Mouse (Mus musculus) fat pad, adult 2 months (tissue): ENCODE data around the gene Ndufs2.

Source experiments
- DNase-seq: peaks from one replicate; pipeline ENCODE4 v3.0.0-alpha.2; 2011; ENCODE audit warnings: low read depth, low spot score; ENCODE audit errors: extremely low read depth

Gene Ndufs2

DNA sequence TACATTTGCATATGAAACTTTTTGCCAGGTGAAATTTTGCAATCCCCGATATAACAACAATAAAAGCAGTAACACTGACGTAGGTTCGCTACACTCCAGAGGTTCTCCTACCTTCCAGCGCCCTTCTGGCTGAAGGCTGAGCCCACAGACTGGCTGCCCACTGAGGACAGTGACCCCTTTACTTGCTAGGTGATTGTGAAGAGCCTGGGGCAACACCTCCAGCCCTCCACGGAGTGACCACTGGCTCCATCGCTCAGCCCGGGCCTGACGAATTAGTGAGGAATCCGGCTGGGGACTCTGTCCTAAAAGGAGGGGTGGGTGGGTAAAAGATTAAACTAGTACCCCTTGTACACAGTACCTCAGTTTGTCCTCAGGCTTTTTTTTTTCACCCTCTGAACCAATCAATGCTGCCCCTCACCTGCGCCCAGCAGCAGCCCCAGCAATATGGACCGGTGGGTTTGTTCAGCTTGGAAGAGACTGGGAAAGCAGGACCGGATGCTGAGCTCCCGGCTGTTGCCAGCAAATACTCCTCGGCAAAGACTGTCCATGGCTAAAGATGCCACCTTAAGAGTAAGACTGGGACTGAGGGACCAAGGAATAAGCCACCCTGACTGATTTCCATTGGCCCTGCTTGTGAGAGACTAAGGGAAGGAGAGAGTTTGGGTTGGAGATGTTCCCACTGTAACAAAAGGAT, 28.0 kb upstream of the Ndufs2 start:
- no peak for DNase-seq

DNA sequence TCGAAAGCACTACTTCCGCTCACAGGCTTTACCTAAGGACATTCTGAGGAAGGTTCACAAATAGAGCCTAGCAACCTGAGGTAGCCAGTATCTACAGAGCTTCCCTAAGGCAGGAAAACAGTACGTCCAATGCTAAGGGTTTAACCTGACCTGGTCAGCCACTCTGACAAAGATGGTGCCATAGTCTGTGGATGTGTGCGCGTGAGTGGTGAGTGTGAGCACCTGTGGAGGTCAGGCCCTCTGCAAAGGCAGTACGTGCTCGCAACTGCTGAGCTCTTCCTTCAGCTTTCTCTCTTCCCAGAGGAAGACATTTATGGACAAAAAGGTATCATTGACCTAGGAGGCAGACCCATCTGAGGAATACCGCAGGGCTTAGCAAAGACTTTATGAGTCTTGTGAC, 27.2 kb upstream of the Ndufs2 start:
- DNase-seq = no peak

DNA sequence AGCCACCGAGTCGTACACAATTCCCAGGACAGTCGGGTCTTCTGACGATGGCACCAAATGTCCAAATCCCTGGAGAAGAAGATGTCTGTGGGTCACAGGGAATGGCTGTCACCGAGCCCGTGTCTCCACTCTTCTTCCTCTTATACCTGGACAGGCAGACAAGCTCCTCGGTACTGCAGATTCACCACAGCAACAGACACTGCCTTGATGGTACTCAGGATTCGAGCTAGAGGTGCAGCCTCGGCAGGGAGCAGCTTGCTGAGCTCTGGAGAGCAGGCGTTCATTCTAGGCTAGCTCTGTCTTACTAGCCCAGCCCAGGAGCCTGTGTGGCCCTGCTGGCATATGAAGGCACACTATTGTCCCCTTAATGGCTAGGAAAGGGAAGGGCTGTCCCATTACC, 26.5 kb upstream of the Ndufs2 start:
- DNase-seq = no peak

DNA sequence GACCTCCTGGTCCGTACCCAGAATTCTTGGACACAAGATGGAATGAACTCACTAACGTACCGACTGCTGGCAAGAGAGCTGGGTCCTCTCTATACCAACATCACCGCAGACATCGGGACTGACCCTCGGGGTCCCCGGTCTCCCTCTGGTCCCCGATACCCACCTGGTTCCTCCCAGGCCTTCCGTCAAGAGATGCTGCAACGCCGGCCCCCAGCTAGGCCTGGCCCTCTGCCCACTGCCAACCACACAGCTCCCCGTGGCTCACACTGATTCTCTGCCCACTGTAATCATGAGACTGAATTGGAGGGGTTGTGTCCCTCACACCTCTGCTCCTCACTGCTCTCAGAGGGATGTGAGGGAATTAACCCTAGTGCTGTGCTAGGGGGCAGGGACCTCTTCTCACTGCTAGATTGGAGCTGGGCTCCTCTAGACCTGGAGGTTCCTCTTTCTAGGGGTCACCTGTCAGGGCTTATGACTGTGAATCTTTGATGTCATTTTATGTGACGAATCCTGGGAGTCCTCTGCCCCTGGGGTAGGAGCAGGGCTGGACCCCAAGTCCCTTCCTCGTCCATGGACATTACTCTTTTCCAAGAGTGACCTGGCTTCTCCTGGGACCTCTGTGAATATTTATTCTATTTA, 25.0 kb upstream of the Ndufs2 start:
- DNase-seq = no peak

DNA sequence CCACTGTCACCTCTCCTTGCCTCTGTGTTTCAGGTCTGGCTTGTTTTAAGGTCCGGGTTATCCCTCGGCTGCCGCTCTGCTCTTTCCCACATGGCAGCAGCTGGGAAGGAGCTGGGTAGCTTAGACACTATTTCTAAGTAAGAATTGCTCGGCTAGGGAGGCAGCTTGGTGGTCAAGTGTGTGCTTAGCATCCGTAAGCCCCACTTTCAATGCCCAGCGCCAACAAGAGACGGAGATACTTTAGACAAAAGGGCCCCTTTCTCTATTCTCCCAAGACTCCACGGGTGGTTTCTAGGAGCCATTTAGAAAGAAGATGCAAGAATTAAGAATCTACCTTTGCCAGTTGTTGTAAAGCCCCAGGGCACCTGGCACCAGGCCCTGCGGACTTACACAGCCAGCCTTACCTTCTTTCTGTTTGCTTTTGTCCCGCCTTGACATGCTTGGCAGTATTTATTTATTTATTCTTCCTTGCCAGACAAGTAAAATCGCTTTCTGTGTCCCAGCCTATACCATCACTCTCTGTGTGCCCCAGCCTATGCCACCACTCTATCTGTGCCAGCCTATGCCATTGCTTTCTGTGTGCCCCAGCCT, 24.1 kb upstream of the Ndufs2 start:
- no peak for DNase-seq

DNA sequence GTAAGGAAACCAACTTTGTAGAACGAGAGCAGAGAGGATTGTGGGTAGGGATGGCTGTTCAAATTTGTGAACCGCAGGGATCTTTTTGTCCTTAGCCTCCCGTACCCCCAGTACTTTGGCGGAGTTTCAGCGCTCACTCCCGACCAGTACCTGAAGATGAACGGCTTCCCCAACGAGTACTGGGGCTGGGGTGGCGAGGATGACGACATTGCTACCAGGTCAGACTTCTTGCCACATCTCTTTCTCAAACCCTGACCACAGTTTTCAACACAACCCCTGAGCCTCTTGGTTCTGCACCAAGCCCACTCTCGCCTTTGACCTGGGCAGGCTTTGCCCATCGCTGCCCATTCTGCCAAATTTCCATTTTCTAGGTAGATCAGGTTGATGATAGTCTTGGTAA, 23.0 kb upstream of the Ndufs2 start:
- DNase-seq = no peak

DNA sequence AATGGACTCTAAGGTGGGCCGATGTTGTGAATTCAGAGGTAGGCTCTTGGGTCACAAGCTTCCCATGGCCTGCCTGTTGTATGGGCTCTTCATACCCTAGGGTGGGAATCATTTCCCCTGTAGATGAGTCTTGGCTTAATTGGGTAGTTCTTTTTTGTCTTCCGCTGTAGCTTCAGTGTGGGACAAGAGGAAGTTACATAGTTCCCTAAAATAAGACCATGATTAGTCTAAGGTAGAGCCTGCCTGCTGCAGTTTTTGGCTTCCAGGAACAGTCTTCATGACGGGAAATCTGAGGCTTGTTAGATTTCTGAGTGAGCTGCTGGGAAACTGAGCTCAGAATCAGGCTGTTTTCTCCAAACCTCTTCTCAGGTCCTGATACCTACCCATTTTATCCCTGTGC, 20.9 kb upstream of the Ndufs2 start:
- no peak for DNase-seq

DNA sequence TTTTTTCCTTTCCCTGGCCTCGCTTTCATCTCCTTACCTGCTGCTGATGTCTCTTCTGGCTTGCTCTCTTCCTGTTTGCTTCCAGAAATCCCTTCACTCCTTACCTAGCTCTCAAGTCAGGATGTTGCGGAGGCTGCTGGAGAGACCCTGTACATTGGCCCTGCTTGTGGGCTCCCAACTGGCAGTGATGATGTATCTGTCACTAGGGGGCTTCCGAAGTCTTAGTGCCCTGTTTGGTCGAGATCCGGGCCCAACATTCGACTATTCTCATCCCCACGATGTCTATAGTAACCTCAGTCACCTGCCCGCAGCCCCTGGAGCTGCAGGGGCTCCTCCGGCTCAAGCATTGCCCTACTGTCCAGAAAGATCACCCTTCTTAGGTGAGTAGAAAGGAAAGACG, 20.4 kb upstream of the Ndufs2 start:
- no peak for DNase-seq

DNA sequence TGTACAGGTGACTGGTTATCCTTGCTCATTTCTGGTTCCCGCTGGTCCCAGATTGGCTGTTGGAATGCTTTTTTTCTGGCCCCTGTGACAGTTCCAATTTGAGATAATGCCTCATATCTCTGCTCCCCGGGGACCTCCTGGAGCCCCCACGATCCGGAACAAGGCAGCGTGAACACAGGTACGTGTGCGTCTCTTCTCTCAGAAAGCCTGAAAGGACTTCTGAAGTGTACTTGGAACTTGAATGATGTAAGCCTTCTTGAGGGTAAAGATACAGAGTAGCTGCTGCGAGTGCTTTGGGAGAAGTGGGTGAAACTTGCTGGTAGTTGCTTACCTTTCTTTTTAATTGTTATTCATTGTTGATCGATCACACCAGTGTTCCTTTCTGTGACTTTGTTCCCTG, 20.0 kb upstream of the Ndufs2 start:
- no peak for DNase-seq

DNA sequence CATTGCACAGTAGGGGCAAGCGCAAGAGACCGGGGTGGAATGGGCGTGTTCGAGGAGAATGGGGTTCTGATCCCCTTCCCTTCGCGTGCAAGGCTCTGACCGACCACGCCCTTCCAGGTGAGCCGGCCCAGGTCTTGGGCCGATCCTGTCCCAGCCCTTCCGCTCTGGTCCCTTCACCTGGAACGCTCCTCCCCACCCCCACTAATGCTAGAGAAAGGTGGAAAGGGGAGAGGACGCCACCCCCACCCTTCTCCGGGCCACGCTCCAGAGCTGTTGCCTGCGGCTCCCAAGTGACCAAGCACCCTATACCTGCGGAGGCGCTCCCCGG, 19.3 kb upstream of the Ndufs2 start:
- no peak for DNase-seq

DNA sequence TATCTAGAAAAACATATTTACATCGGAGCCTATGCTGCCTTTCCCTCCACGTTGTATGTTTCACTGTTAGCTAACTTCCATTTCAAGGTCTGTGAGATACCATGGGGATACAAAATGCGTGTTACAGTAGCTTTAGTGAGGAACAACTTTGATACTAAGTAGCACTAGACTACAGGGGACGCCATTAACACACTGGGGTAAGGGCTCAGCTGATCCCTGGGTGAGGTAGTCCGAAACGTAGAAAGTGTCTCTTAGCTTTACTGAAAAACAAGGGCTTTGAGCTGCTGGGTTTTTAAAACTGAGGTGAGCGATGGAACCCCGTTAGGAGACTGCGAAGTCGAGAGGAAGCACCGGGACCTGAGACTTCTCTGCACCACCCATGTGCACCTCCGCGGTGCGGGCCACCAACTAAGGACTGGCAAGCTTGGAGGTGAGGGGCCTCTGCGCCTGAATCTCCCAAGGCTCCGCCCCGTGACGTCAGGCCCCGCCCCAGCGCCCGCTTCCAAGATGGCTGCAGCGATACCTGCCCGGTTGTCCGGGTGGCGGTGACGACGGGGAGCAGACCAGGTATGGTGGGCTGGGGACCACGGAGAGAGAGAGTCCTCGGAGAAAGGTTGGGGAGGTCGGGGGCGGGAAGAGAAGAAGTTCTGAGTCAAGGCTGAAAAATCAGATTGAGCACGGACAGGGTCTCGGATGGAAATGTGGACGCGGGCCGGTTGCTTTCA, 18.8 kb upstream of the Ndufs2 start, which contains the start of gene B4galt3:
TSS of gene B4galt3 (plus strand) at position 481 of the 725 bp plus-strand sequence.
- DNase-seq = no peak

DNA sequence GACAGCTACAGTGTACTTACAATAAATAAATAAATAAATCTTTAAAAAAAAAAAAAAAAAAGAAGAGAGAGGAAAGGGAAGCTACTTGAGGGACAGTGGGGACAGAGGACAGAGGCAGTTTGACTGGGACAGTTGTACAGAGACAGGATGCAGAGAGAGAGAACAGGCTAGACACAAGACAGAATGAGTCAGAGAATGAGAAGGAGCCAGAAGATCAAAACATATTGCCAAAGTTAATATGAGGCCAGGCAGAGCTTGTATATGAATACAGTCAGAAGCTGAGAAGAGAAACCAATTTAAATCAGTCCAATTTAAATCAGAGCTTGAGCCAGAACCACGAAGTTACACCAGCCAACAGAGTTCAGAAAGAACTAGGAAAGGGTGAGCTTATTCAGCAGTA, 17.2 kb upstream of the Ndufs2 start:
- no peak for DNase-seq

DNA sequence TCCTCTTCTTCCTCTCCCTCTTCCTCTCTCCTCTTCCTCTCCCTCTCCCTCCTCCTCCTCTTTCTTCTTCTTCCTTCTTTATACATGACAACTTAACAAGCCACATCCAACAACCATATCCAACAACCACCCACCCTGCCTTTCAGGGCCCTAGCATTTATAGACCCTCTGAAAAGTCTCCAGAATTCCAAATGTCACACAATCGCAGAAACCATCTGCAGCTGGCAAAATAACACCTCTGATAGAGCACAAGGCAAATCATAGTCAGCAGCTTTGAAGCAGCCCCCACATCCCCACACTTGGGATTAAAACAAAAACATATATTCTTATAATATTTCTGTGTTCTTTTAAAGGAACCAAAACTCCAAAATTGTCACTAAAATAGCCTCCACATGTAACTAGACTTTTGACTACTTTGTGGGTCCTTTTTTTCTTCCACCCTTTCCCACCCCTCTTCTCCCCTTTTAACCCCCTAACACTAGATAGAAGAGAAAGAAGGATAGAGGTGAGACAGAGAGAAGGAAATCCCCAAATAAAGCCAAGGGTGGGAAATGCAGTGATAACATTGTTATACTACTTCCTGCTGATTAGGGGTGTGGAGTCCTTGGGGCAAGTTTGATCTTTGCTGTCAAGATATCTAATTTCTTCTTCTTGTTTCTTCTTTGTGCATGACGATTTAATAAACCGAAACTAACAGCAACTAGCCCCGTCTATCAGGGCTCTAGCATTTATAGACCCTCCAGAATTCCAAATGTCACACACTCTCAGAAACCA, 15.0 kb upstream of the Ndufs2 start:
- no peak for DNase-seq

DNA sequence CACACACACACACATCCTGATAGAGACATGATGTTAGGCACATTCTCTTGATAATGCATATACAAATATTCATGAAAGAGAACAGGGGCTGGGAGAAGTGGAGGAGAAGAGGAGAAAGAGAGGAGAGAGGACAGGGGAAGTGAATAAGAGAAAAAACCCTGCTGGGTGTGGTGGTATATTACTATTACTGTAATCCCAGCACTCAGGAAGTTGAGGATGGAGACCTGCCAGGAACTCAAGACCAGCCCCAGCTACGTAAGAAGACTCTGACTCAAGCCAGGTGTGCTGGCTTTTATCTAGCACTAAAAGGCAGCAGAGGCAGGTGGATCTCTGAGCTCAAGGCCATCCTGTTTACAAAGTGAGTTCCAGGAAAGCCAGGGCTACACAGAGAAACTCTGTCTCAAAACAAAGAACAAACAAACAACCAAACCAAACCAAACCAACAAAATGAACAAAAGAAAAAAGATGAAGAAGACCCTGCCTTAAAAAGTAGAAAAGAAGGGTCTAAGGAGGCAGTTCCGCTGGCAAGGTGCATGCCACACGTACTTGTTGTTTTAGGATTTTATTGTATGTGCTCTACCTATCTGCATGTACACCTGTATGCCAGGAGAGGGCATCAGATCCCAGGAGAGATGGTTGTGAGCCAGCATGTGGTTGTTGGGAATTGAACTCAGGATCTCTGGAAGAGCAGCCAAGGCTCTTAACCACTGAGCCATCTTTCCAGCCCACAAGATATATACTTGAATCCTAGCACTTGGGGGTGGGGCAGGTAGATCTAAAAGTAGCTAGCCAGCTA, 12.7 kb upstream of the Ndufs2 start:
- no peak for DNase-seq

DNA sequence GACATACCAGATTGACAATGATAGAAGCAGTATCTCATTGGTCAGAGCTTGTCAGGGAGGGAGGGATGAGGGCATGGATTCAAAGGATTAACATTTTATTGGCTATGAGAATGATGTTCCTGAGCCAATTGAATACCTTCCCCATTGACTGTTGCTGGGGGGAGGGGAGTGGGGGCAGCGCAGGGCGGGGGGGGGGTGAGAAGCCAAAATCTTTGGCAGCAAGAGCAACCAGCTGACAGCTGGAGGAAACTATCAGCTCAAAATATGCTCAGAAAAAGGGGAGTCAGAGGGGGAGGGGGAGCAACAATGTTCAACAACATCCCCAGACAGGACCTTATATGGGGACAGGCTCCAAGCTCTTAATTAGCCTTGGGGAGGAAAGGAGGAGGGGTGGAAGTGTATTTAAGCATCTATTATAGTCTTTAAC, 12.0 kb upstream of the Ndufs2 start:
- DNase-seq = no peak

DNA sequence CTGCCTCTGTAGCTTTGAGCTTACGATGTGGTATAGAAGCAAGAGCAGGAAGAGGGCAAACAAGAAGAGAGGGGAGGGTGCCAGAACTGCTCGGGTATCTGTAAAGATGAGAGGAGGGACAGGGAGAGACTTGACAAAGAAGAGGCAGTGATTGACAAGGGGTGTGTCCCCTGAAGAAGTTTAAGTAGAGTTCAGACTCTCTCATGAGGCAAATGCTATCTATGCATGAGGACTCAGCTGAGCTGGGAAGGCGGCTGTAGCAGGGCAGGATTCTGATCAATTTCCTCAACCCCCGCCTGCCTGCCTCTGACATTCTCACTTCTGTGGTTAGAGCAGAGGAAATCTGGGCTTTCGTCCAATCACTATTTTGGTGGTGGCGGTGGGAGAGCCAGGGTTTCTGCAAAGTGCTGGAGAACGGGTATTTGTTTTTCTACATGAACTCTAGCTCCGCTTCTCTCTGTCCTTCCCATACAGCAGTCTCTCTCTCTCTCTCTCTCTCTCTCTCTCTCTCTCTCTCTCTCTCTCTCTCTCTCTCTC, 11.5 kb upstream of the Ndufs2 start:
- no peak for DNase-seq

DNA sequence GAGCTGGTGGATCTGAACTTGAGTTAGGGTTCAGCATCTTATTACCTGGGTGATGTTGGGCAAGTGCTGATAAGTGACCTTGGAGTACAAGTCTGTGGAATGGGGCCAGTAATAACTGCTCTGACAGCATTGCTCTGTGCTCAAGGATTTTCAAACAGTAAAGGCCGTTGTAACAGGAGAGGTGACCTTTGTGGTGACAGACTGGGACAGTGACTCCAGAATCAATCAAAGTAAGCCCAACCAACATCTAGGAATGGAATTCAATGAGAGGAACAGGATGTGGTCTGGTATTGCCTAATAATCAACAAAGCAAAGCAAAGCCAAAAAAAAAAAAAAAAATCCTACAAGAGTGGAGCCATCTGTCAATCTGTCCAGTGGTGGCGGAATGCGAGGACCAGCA, 9.1 kb upstream of the Ndufs2 start:
- no peak for DNase-seq

DNA sequence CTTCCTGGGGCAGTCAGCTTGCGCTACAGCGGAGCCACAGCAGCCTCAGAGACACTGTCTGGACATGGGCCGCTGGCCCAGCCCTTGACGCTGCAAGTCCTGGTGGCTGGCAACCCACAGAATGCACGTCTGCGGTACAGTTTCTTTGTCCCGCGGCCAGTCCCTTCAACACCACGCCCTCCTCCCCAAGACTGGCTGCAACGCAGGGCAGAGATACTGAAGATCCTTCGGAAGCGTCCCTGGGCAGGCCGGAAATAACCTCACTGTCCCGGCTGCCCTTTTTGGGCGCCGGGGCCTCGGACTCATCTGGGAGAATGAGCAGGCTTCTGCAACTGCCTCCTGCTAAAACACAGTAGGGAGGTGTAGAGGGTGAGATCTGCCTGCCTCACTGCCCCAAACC, 7.7 kb upstream of the Ndufs2 start:
- no peak for DNase-seq

DNA sequence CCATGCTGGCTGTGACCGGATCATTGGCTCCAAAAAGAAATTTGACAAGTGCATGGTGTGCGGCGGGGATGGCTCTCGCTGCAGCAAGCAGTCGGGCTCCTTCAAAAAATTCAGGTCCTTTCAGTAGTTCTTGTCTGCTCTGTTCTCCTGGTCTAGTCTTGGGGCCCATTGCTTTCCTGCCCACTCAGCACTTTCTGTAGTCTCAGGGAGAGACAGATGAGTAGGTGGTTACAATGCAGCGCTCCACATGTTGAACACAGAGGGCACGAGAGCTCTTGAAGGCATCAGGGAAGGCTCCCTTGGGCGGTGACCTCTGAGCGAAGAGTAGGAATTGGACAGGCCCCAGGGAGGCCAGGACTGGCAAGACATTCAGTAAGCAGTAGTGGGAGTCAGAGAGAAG, 6.6 kb upstream of the Ndufs2 start:
- DNase-seq = no peak

DNA sequence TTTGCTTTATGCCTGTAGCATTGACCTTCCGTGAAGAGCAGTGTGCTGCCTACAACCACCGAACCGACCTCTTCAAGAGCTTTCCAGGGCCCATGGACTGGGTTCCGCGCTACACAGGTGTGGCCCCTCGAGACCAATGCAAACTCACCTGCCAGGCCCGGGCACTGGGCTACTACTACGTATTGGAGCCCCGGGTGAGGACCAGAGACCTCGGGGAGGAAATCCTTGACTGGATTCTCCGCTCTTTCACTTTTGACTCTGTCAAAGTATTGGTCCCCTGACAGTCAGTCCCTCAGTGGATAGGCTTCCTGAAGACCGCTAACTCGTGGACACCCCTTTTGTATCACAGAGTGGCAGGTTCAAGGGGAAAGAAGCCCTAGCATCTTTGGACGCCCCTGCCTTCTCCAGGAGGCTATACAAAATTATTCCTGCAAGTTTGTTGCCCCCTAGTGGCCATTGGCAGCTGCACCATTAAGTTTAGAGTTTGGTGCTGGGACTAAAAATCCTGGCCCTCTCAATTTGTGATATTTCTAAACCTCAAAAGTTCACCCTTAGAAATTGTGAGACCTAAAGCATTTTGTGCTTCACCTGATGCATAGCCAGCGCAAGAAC, 5.9 kb upstream of the Ndufs2 start:
- DNase-seq = no peak
